Mouse (Mus musculus) cerebellum, adult 9-11 months (tissue): ENCODE data around the gene Hnrnpdl.

Experiments used
- DNase-seq: peaks from one replicate; pipeline ENCODE4 v3.0.0; 2022

Gene Hnrnpdl

GRCm38 (mm10) chr5:100046096-100046495 lies 6.6 kb upstream of the Hnrnpdl start:
- DNase-seq = no peak

DNA sequence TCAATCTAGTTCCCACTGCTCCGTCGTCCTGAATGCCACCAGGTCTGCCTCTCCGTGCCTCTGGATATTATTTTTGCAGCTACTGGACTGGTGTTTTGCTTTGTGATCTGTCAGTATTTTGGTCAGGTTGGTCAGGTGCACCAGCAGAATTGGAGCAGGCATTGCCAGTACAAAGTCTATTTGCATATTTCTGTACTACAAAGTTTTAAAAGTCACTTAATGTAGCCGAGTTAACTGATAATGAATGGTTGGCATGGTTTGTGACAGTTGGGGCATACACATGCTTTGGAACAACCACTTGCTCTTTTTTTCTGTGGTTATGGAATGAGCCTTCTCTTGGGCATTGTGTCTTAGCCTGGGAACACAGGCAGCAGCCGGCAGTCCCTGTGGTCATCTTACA lies 5.2 kb upstream of the Hnrnpdl start:
- DNase-seq = no peak

DNA sequence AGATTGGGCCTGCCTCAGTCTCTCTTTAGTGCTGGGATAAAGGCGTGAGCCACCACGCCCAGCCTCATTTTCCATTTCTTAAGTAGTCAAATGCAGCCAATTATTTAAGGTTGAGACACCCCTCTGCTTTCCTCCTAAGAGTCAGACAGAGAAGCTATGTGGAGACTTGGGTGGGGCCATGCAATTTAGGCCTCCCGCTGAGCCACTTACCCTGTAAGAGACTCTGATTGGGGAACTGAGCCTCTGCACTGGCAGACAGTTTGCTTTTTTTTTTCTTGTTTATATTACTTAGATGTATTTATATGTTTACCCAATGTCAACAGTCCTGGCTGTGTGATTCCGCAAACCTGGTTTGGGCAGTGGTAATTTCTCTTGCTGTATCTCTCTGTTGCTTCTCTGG lies 4.6 kb upstream of the Hnrnpdl start:
- no peak for DNase-seq

GRCm38 (mm10) chr5:100043361-100043760 lies 3.9 kb upstream of the Hnrnpdl start:
- DNase-seq = peak; percentile 79

DNA sequence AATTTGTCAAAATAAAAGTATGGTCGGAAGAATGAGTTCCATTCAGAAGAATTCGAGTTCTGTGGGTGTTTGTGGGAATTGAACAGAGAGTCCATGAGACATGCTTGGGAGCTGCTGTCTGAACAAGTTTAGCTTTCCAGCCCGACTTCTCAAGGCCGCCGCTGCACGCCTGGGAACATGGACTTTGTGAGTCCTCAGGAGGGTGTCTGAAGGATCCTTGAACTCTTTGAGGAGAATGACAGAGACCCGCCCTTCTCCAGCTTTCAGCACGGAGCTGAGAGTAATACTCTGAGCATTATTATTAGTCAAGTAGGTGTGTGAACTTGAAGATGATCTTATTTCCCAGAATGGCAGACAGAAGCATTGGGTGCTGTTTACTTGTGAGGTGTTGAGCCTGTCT lies 3.0 kb upstream of the Hnrnpdl start:
- DNase-seq = no peak

- DNase-seq = no peak
These were observed 1.8 kb upstream of the Hnrnpdl start for GRCm38 (mm10) chr5:100041272-100041671.

- DNase-seq = peak; percentile 72
These were observed 869 bp upstream of the Hnrnpdl start for GRCm38 (mm10) chr5:100040281-100040784.

DNA sequence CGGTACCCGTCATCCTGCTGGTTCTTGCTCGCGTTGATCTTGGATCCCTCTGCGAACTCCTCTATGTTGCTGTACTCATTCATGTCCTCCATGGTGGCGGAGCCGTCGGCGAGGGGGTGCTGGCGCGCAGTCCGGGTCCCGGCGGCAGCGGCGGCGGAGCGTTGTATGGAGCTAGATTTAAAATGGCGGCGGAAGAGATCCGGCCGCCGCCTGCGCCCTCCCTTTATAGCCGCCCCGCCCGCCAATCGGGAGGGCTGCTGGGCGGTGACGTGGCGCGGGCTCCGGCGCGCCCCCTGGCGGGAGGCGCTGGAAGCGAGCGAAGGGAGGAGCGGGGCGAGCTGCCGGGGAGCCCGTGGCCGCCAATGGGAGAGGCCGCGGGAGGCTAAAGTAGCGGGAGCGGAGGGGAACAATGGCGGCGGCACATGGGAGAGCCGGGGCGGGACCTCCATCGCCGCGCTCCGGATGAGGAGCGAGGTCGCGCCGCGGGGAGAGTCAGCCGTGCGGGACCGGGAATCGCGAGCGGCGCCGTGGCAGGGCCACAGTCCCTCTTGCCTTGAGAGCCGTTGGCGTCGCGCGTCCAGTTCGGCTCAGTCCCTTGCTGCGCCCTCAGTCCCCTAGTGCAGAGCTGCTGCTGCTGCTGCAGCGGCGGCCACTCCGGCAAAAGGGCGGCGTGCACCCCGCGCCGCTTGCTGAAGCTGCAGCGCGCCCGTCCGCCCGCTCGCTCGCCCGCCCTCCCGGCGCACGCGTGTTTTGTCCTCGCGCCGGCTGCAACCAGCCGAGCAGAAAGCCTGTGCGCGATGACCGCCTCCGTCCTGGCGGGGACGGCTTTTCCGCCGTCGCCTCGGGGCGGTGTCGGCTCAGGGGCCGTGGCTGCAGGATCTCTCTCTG lies 506 bp downstream of the Hnrnpdl start:
- DNase-seq = peak; percentile 96

DNA sequence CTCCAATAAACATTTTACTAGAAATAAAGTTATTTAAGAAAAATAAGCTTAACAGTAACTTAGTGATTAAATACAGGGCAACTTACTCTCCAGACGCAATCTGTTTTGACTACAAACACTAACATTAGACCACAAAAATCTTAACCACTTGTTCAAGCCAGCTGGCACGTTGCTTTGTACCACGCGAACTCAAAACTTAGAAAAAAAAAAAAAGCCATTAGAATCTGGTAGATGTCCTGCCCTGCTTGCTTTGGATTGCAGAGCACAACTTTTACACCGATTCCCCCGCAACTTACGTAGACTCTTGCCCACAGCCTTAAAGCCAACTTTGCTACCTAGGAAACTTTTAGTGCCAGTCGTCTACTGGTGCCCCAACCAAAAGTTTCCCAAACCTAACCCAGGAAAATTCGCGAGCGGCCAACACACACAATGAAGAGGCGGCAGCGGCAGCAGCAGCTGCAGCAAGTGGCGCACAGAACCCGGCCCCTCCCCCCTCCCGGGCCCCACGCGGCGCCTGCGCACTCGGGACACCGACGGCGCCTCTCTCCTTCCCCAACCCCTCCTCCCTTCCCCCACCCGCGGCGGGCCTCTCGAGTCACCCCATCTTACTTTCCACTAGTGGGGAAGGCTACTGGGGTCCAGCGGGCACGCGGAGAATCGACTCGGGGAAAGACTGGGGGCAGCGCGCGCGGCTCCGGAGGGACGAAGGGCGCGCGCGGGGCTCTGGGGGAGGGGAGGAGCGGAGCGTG lies 1.3 kb downstream of the Hnrnpdl start:
- peak; percentile 89 for DNase-seq

- peak; percentile 43 for DNase-seq
These were observed 2.8 kb downstream of the Hnrnpdl start for GRCm38 (mm10) chr5:100036681-100037080.

GRCm38 (mm10) chr5:100035950-100036349 lies 3.5 kb downstream of the Hnrnpdl start:
- DNase-seq = peak; percentile 17

DNA sequence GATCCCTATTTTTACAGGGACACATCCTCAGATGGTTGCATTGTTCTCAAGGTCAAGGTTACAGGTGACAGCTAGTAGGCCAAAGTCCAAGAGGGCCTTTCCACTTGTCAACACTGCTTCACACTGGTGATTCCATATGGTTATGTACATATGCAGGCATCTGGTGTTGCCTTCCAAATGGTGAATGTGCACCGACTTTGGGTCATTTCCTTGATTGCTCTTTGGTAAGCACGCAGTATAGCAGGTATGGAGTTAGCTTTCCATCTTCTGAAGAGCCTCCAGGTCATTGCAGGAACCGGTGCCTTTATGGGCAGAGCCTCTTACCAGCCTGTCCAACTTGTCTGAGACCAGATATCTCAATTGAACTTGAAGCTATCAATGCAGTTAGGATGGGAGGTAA lies 6.8 kb downstream of the Hnrnpdl start:
- no peak for DNase-seq

GRCm38 (mm10) chr5:100032107-100032506 lies 7.4 kb downstream of the Hnrnpdl start:
- no peak for DNase-seq

DNA sequence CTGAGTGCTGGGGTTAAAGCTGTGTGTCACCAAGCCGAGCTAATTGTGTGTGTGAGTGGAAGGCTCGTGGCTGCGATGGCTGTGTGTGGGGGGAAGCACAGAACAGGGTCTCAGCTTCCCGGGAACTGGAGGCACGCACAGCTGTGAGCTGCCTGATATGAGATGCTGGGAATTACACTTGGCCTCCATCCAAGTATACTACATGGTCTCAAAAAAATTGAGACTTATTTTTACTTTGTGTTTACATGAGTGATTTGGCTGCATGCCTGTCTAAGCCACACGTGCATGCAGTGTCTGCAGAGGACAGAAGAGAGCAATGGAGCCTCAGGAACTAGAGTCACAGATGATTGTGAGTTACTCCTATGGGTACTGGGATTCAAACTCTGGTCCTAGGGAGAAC lies 9.4 kb downstream of the Hnrnpdl start:
- DNase-seq = no peak

DNA sequence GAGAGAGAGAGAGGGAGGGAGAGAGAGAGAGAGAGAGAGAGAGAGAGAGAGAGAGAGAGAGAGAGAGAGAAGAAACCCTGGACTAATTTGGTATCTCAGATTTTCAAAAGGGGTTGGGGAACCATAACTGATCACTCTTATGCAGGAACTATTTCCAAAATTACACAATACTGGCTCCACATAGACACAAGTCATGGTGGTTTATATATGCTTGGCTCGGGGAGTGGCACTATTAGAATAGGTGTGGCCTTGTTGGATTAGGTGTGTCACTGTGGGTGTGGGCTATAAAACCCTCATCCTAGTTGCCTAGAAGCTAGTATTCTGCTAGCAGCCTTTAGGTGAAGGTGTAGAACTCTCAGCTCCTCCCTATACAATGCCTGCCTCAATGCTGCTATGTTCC lies 14.6 kb downstream of the Hnrnpdl start:
- DNase-seq = no peak

- peak; percentile 54 for DNase-seq
These were observed 15.1 kb downstream of the Hnrnpdl start for GRCm38 (mm10) chr5:100024403-100024802.

DNA sequence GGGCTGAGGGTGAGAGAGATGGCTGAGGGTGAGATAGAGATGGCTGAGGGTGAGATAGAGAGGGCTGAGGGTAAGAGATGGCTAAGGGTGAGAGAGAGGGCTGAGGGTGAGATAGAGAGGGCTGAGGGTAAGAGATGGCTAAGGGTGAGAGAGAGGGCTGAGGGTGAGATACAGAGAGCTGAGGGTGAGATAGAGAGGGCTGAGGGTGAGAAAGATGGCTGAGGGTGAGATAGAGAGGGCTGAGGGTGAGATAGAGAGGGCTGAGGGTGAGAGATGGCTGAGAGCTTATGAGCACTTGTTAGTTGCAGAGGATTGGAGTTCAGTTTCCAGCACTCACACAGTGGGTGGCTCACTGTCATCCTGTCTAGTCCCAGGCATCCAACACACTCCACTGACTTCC lies 19.4 kb downstream of the Hnrnpdl start:
- no peak for DNase-seq

- DNase-seq = no peak
These were observed 26.9 kb downstream of the Hnrnpdl start for GRCm38 (mm10) chr5:100012599-100012998.

GRCm38 (mm10) chr5:100008485-100008884 lies 31.0 kb downstream of the Hnrnpdl start:
- DNase-seq = no peak

DNA sequence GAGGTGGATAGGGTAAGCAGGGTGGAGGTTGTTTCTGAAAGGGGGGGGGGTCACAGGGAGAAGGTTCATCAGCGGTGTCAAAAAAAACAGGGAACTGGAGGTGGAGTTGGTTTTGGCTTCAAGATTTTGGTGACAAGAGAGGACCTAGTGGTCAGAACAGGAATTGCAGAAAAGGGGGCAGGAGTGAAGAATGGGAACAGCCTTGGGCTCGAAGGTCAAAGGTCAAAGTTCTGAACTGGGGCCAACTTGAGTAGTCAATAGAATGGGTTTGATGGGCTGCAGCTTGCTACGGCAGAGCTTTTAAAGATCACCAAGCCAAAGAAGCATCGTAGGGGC lies 32.5 kb downstream of the Hnrnpdl start:
- no peak for DNase-seq

DNA sequence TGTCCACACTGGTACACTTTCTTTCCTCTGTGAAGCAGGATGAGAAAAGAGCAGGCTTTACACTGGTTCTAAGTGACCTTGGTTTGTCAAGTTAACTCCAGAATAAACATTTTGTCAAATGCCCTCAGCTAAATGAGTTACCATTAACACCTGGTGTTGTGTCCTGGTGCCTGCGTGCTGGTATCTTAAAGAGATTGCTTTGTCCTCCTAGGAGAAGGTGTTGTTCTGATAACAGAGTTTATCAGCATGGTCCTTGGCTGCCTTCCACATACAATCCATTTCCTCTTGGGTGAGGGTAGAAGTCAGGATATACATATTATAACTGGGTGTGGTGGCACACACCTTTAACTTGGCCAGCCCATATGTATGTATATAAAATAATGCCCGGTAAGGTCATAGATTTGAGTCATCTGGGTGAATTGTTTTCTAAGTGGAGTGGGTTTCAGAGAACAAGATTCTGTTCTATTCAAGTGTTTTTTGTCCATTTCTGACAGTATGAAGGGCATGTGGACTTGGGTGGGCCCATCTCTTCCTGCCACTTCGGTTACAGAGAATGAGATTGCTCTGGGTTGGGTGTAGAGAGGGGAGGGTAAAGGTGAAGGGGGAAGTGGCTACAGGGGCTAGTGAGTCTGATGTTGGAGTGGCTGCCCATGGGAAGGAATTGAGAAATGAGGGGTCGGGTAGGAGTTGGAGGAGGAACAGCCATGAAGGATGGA lies 33.0 kb downstream of the Hnrnpdl start:
- DNase-seq = no peak

DNA sequence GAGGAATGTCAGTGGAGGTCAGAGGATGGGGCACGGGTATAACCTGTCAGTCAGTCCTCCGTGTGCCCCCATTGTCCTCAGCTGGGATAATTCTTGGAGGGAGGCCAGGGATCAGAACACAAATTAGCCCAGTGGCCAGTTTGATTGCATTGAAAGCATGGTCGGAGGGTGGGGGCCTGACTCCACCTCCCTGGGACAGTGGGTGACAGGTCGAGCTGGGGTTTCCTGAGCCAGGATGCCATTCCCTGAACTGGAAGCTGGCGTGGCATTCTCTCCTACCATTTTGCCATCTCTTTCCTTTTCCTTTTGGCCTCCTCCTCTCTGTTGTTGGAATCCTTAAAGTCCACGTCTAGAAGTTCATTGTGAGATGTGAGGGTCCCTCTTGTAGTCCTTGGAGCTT lies 33.6 kb downstream of the Hnrnpdl start:
- DNase-seq = no peak

GRCm38 (mm10) chr5:100005431-100005830 lies 34.0 kb downstream of the Hnrnpdl start:
- no peak for DNase-seq
